Mouse (Mus musculus) lung, adult 2 months (tissue): ENCODE data around the gene 1700069L16Rik.

Experiments
- CTCF ChIP-seq: fragments of 200-500 bp; IDR thresholded peaks from 2 replicates; pipeline ENCODE4 v1.5.1; 2011; ENCODE audit warnings: mild to moderate bottlenecking, low read length, control low read depth; ENCODE audit not compliant: insufficient read depth
- POLR2A ChIP-seq: fragments of 200-500 bp; IDR thresholded peaks from 2 replicates; pipeline ENCODE4 v1.6.1; 2011; ENCODE audit warnings: low read depth, mild to moderate bottlenecking, control low read depth, low read length, borderline replicate concordance; ENCODE audit errors: extremely low read depth

DNA sequence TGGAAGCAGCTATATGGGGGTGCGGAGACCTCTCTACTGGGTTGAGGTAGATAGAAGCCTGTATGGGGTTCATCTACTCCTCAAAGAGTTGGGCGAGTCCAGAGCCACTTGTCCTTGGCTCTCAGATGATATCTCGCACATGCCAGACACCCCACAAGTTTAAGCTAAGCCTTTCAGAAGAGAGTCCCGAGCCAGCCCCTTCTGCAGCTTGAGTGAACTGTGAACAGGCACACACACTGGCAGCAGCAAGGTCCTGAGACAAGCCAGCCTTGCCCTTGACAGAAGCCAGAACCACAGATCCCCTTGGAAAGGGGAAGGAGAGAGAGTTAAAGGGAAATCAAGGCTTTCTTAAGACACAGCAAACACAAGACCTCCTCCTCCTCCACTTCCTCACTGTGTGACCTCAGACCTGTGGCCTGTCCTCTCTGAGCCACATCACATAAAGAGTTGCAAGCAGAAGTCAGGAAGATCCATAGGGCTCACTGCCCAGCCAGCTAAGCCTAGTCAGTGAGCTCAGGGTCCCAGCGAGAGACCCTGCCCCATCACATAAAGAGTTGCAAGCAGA, 75.8 kb downstream of the 1700069L16Rik start:
- no peak for TF ChIP-seq CTCF
- no peak for TF ChIP-seq POLR2A
